Mouse (Mus musculus): Measurements from ENCODE around the gene Mecom. TPM values are rescaled to one million over a fixed set of nuclear protein-coding genes. Genes with fewer than 3 reads are reported as not detected.

The Mecom gene
- polyA plus RNA-seq, 1 experiment = 0.19 TPM

DNA sequence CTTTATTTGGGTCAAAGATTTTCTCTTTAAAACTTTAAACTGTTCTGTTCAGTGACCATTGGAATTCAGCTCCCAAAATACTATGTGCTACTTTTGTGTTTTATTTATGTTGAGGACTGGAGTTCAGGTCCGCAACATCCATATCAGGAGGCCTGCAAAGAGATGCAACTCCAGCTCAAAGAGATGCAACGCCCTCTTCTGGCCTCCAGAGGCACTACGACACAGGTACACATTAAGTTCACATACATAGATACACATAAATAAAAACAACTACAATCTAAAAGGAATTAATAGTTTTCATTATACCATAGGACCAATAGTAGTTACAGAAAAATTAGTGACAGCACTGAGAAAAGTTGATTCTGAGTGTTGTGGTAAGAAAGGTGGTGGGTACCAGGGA lies 278.6 kb downstream of the Mecom start:
- no peak overlapping the region for H3K4me3 ChIP-seq (ENCODE audit: control insufficient read depth, low read depth, low read length)
- peak; percentile 5; the same call in 1 of the 2 replicates for TF ChIP-seq CTCF (IDR thresholded peaks at IDR 0.05; ENCODE audit: control insufficient read depth, insufficient read depth, insufficient replicate concordance, low read depth, low read length)
- no peak for TF ChIP-seq POLR2A (IDR thresholded peaks at IDR 0.05; ENCODE audit: control insufficient read depth, low read depth, low read length)
- H3K36me3 ChIP-seq (ENCODE audit: control insufficient read depth, insufficient read depth, low read length) = no peaks in the 10 kb centered on the region
- no peaks in the 10 kb centered on the region for H3K27me3 ChIP-seq (ENCODE audit: control insufficient read depth, insufficient read depth, low read length)
- no peak overlapping the region for H3K27ac ChIP-seq (ENCODE audit: control insufficient read depth, insufficient read depth, low read depth, low read length)
- H3K4me1 ChIP-seq (ENCODE audit: control insufficient read depth, insufficient read depth, low read length) = no peaks in the 10 kb centered on the region

GRCm38 (mm10) chr3:30260945-30261344 lies 286.9 kb downstream of the Mecom start:
- no peak overlapping the region for H3K27ac ChIP-seq (ENCODE audit: control insufficient read depth, insufficient read depth, low read depth, low read length)
- no peaks in the 10 kb centered on the region for H3K27me3 ChIP-seq (ENCODE audit: control insufficient read depth, insufficient read depth, low read length)
- H3K36me3 ChIP-seq (ENCODE audit: control insufficient read depth, insufficient read depth, low read length) = no peaks in the 10 kb centered on the region
- no peak for TF ChIP-seq CTCF (IDR thresholded peaks at IDR 0.05; ENCODE audit: control insufficient read depth, insufficient read depth, insufficient replicate concordance, low read depth, low read length)
- no peak for TF ChIP-seq POLR2A (IDR thresholded peaks at IDR 0.05; ENCODE audit: control insufficient read depth, low read depth, low read length)
- no peak overlapping the region for H3K4me3 ChIP-seq (ENCODE audit: control insufficient read depth, low read depth, low read length)
- no peaks in the 10 kb centered on the region for H3K4me1 ChIP-seq (ENCODE audit: control insufficient read depth, insufficient read depth, low read length)

GRCm38 (mm10) chr3:30258421-30258820 lies 289.4 kb downstream of the Mecom start:
- no peaks in the 10 kb centered on the region for H3K27me3 ChIP-seq (ENCODE audit: control insufficient read depth, insufficient read depth, low read length)
- TF ChIP-seq CTCF (IDR thresholded peaks at IDR 0.05; ENCODE audit: control insufficient read depth, insufficient read depth, insufficient replicate concordance, low read depth, low read length) (no peak), POLR2A (IDR thresholded peaks at IDR 0.05; ENCODE audit: control insufficient read depth, low read depth, low read length) (no peak)
- no peak overlapping the region for H3K27ac ChIP-seq (ENCODE audit: control insufficient read depth, insufficient read depth, low read depth, low read length)
- H3K4me1 ChIP-seq (ENCODE audit: control insufficient read depth, insufficient read depth, low read length) = no peaks in the 10 kb centered on the region
- no peak overlapping the region for H3K4me3 ChIP-seq (ENCODE audit: control insufficient read depth, low read depth, low read length)
- no peaks in the 10 kb centered on the region for H3K36me3 ChIP-seq (ENCODE audit: control insufficient read depth, insufficient read depth, low read length)

DNA sequence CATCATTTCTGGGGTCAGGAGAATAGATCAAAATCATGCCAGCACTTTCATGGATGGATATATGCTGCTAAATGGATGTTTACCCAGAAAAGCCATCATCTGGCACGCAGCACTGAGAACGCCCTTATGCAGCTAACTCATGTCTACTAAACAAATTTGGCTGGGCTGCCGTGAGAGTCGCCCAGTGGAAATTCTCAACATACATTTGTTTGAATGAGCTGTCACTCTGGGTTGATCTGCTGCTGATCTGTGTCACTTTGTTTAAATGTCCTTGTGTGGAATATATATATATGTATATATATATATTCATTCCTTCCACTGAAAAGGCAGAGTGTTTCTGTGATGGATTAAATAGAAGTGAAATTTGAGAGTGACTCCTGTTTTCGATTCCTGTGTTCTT lies 290.0 kb downstream of the Mecom start:
- Histone ChIP-seq H3K27ac (ENCODE audit: control insufficient read depth, insufficient read depth, low read depth, low read length) (no peak overlapping the region), H3K4me1 (ENCODE audit: control insufficient read depth, insufficient read depth, low read length) (no peaks in the 10 kb centered on the region), H3K27me3 (ENCODE audit: control insufficient read depth, insufficient read depth, low read length) (no peaks in the 10 kb centered on the region), H3K36me3 (ENCODE audit: control insufficient read depth, insufficient read depth, low read length) (no peaks in the 10 kb centered on the region), H3K4me3 (ENCODE audit: control insufficient read depth, low read depth, low read length) (no peak overlapping the region)
- no peak for TF ChIP-seq POLR2A (IDR thresholded peaks at IDR 0.05; ENCODE audit: control insufficient read depth, low read depth, low read length)
- TF ChIP-seq CTCF (IDR thresholded peaks at IDR 0.05; ENCODE audit: control insufficient read depth, insufficient read depth, insufficient replicate concordance, low read depth, low read length) = no peak

DNA sequence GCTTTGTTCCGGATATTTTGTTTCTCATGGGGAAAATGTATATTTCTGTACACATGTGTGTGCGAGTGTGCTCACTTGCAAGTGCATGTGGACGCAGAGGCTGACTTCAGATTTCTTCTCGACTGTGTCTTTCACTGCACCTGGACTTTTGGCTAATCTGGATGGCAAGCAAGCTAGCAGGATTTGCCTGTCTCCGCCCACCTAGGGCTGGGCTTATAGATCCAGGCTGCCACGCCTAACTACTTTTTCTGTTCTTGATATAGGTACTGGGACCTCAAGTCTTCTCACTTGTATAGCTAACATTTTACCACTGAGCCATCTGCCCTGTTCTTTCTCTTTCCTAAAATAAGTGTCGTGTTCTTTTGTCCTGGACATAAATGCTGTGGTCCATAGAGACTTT lies 290.9 kb downstream of the Mecom start:
- no peak overlapping the region for H3K4me3 ChIP-seq (ENCODE audit: control insufficient read depth, low read depth, low read length)
- TF ChIP-seq CTCF (IDR thresholded peaks at IDR 0.05; ENCODE audit: control insufficient read depth, insufficient read depth, insufficient replicate concordance, low read depth, low read length) = no peak
- no peak for TF ChIP-seq POLR2A (IDR thresholded peaks at IDR 0.05; ENCODE audit: control insufficient read depth, low read depth, low read length)
- no peaks in the 10 kb centered on the region for H3K27me3 ChIP-seq (ENCODE audit: control insufficient read depth, insufficient read depth, low read length)
- no peak overlapping the region for H3K27ac ChIP-seq (ENCODE audit: control insufficient read depth, insufficient read depth, low read depth, low read length)
- H3K4me1 ChIP-seq (ENCODE audit: control insufficient read depth, insufficient read depth, low read length) = no peaks in the 10 kb centered on the region
- H3K36me3 ChIP-seq (ENCODE audit: control insufficient read depth, insufficient read depth, low read length) = no peaks in the 10 kb centered on the region

GRCm38 (mm10) chr3:30255828-30256227 lies 292.0 kb downstream of the Mecom start:
- no peak overlapping the region for H3K27ac ChIP-seq (ENCODE audit: control insufficient read depth, insufficient read depth, low read depth, low read length)
- TF ChIP-seq CTCF (IDR thresholded peaks at IDR 0.05; ENCODE audit: control insufficient read depth, insufficient read depth, insufficient replicate concordance, low read depth, low read length) (no peak), POLR2A (IDR thresholded peaks at IDR 0.05; ENCODE audit: control insufficient read depth, low read depth, low read length) (no peak)

DNA sequence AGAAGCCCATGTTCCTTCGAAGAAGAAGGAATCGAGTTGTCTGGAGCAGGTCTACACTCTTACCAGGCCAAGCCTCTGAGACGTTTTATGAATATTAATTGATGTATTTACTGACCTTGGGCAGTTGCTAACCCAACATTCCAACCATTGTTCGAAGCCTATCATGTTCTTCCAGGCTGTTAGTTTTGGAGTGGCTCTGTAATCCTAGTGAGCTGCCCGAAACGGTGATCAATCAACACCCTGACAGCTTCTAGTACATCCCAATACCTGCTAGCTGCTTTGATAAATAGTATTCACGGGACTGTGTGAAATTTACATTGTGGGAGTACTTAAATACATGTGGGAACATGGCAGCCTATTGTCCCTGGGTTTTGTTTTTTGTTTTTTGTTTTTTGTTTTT lies 293.4 kb downstream of the Mecom start:
- no peaks in the 10 kb centered on the region for H3K27me3 ChIP-seq (ENCODE audit: control insufficient read depth, insufficient read depth, low read length)
- no peaks in the 10 kb centered on the region for H3K36me3 ChIP-seq (ENCODE audit: control insufficient read depth, insufficient read depth, low read length)
- no peak overlapping the region for H3K27ac ChIP-seq (ENCODE audit: control insufficient read depth, insufficient read depth, low read depth, low read length)
- H3K4me3 ChIP-seq (ENCODE audit: control insufficient read depth, low read depth, low read length) = no peak overlapping the region
- no peaks in the 10 kb centered on the region for H3K4me1 ChIP-seq (ENCODE audit: control insufficient read depth, insufficient read depth, low read length)
- TF ChIP-seq POLR2A (IDR thresholded peaks at IDR 0.05; ENCODE audit: control insufficient read depth, low read depth, low read length) = no peak
- TF ChIP-seq CTCF (IDR thresholded peaks at IDR 0.05; ENCODE audit: control insufficient read depth, insufficient read depth, insufficient replicate concordance, low read depth, low read length) = no peak

More at GRCm38 (mm10) chr3:30255828-30256227, 292.0 kb downstream of the Mecom start:
- H3K4me3 ChIP-seq (ENCODE audit: control insufficient read depth, low read depth, low read length) = no peak overlapping the region
- no peaks in the 10 kb centered on the region for H3K4me1 ChIP-seq (ENCODE audit: control insufficient read depth, insufficient read depth, low read length)
- H3K27me3 ChIP-seq (ENCODE audit: control insufficient read depth, insufficient read depth, low read length) = no peaks in the 10 kb centered on the region
- H3K36me3 ChIP-seq (ENCODE audit: control insufficient read depth, insufficient read depth, low read length) = no peaks in the 10 kb centered on the region

GRCm38 (mm10) chr3:30253714-30254113 lies 294.1 kb downstream of the Mecom start:
- Histone ChIP-seq H3K36me3 (ENCODE audit: control insufficient read depth, insufficient read depth, low read length) (no peaks in the 10 kb centered on the region), H3K4me3 (ENCODE audit: control insufficient read depth, low read depth, low read length) (no peak overlapping the region), H3K4me1 (ENCODE audit: control insufficient read depth, insufficient read depth, low read length) (no peaks in the 10 kb centered on the region), H3K27me3 (ENCODE audit: control insufficient read depth, insufficient read depth, low read length) (no peaks in the 10 kb centered on the region), H3K27ac (ENCODE audit: control insufficient read depth, insufficient read depth, low read depth, low read length) (no peak overlapping the region)
- TF ChIP-seq POLR2A (IDR thresholded peaks at IDR 0.05; ENCODE audit: control insufficient read depth, low read depth, low read length) = no peak
- no peak for TF ChIP-seq CTCF (IDR thresholded peaks at IDR 0.05; ENCODE audit: control insufficient read depth, insufficient read depth, insufficient replicate concordance, low read depth, low read length)
